Mouse (Mus musculus) heart, adult 2 months (tissue): ENCODE results near the gene Spock1. TPM values are rescaled to one million over a fixed set of nuclear protein-coding genes. Genes with fewer than 3 reads are reported as not detected.

Experiments used
- DNase-seq, 2 experiments: peaks; one replicate each; pipeline ENCODE4 v3.0.0; 2021
- H3K27ac ChIP-seq: fragments of 200-600 bp; 2 replicates; pipeline ENCODE4 v1.8.1; 2022
- H3K27me3 ChIP-seq: fragments of 200-500 bp; 2 replicates; pipeline ENCODE4 v1.6.1; 2012; ENCODE audit warnings: mild to moderate bottlenecking, low read length, inconsistent platforms, mixed read lengths; ENCODE audit not compliant: control insufficient read depth, insufficient read depth
- H3K36me3 ChIP-seq: fragments of 200-500 bp; 2 replicates; pipeline ENCODE4 v1.6.1; 2012; ENCODE audit warnings: low read length, inconsistent platforms; ENCODE audit not compliant: control insufficient read depth, insufficient read depth
- H3K4me1 ChIP-seq: fragments of 200-500 bp; 2 replicates; pipeline ENCODE4 v1.6.1; 2011; ENCODE audit warnings: low read length; ENCODE audit not compliant: control insufficient read depth, insufficient read depth
- H3K4me3 ChIP-seq: fragments of 200-600 bp; 2 replicates; pipeline ENCODE4 v1.8.1; 2022
- H3K79me2 ChIP-seq: fragments of 200-500 bp; replicated peaks from 2 replicates; pipeline ENCODE4 v1.6.1; 2012; ENCODE audit warnings: mild to moderate bottlenecking, inconsistent platforms, low read length, moderate library complexity, mixed read lengths; ENCODE audit not compliant: control insufficient read depth, insufficient read depth
- H3K9ac ChIP-seq: fragments of 200-500 bp; 2 replicates; pipeline ENCODE4 v1.6.1; 2012; ENCODE audit warnings: low read depth, mild to moderate bottlenecking, control low read depth, inconsistent platforms, low read length, mixed read lengths
- CTCF ChIP-seq: fragments of 200-600 bp; IDR thresholded peaks from 2 replicates; pipeline ENCODE4 v1.8.1; 2022; ENCODE audit warnings: antibody characterized with exemption, mild to moderate bottlenecking, moderate library complexity
- EP300 ChIP-seq: fragments of 200-500 bp; IDR thresholded peaks from 2 replicates; pipeline ENCODE4 v1.6.1; 2011; ENCODE audit warnings: low read depth, low read length, control low read depth; ENCODE audit not compliant: insufficient read depth
- POLR2A ChIP-seq: fragments of 200-500 bp; IDR thresholded peaks from 2 replicates; pipeline ENCODE4 v1.6.1; 2011; ENCODE audit warnings: mild to moderate bottlenecking, low read depth, low read length, control low read depth; ENCODE audit not compliant: insufficient read depth
- WGBS: fragments of 180-500 bp; shearing (Covaris S2); methylation state at CpG from one replicate; pipeline ENCODE4 v1.1.7; 2018; 5-methylcytosine and 5-hydroxymethylcytosine counted together
- intact Hi-C: fragments of 180-260 bp; cut with DNase I; formaldehyde crosslinking; loops from one replicate; pipeline ENCODE4 v1.15.1; 2025
- polyA plus RNA-seq: library from polyadenylated mRNA; depleted of rRNA; stranded (reverse); fragments of >200 nt; gene quantifications from 2 replicates; pipeline ENCODE4 v1.2.3, GENCODE M21; 2012
- total RNA-seq, 2 experiments: library from RNA; stranded (reverse); gene quantifications; 2 replicates each; pipeline ENCODE4 v1.2.3; 2021

Spock1 gene
- total and polyA plus RNA-seq, 3 experiments = 0.04 TPM; not detected in 2

- Histone ChIP-seq H3K27ac (no peak overlapping the region), H3K27me3 (no peaks in the 10 kb centered on the region), H3K4me3 (no peak overlapping the region), H3K4me1 (no peaks in the 10 kb centered on the region), H3K36me3 (no peaks in the 10 kb centered on the region), H3K9ac (no peak overlapping the region), H3K79me2 (no peaks in the 10 kb centered on the region)
- no peak for DNase-seq
- intact Hi-C loops = no loop called here
- WGBS = 66% methylated on average over 4 of the region's 4 CpGs
- TF ChIP-seq CTCF = no peak
- TF ChIP-seq POLR2A = no peak
- TF ChIP-seq EP300 = no peak
These were observed 29.5 kb upstream of the Spock1 start for GRCm38 (mm10) chr13:57937463-57938229.

- Histone ChIP-seq H3K36me3 (no peaks in the 10 kb centered on the region), H3K27ac (no peak overlapping the region), H3K9ac (no peak overlapping the region), H3K4me1 (no peaks in the 10 kb centered on the region), H3K4me3 (no peak overlapping the region), H3K27me3 (no peaks in the 10 kb centered on the region), H3K79me2 (no peaks in the 10 kb centered on the region)
- no peak for DNase-seq
- 91% methylated on average over 9 of the region's 9 CpGs for WGBS
- intact Hi-C loops = no loop called here
- no peak for TF ChIP-seq POLR2A
- no peak for TF ChIP-seq EP300
- no peak for TF ChIP-seq CTCF
These were observed 23.9 kb upstream of the Spock1 start for GRCm38 (mm10) chr13:57931998-57932397.

GRCm38 (mm10) chr13:57931376-57931775, 23.2 kb upstream of the Spock1 start:
- TF ChIP-seq POLR2A (no peak), CTCF (no peak), EP300 (no peak)
- WGBS = 64% methylated on average over 3 of the region's 3 CpGs
- no peaks in the 10 kb centered on the region for H3K79me2 ChIP-seq
- H3K27me3 ChIP-seq = no peaks in the 10 kb centered on the region
- no peaks in the 10 kb centered on the region for H3K36me3 ChIP-seq
- H3K27ac ChIP-seq = no peak overlapping the region
- no peaks in the 10 kb centered on the region for H3K4me1 ChIP-seq
- DNase-seq = no peak
- H3K4me3 ChIP-seq = no peak overlapping the region
- intact Hi-C loops = no loop called here
- H3K9ac ChIP-seq = no peak overlapping the region

- Histone ChIP-seq H3K27me3 (no peaks in the 10 kb centered on the region), H3K9ac (no peak overlapping the region), H3K79me2 (no peaks in the 10 kb centered on the region), H3K27ac (no peak overlapping the region), H3K36me3 (no peaks in the 10 kb centered on the region), H3K4me3 (no peak overlapping the region), H3K4me1 (no peaks in the 10 kb centered on the region)
- TF ChIP-seq EP300 (no peak), CTCF (no peak), POLR2A (no peak)
- no peak for DNase-seq
- 78% methylated on average over 5 of the region's 5 CpGs for WGBS
- intact Hi-C loops = no loop called here
These were observed 22.6 kb upstream of the Spock1 start for GRCm38 (mm10) chr13:57930720-57931119.

GRCm38 (mm10) chr13:57930283-57930682, 22.2 kb upstream of the Spock1 start:
- 64% methylated on average over 2 of the region's 2 CpGs for WGBS
- Histone ChIP-seq H3K4me1 (no peaks in the 10 kb centered on the region), H3K9ac (no peak overlapping the region), H3K79me2 (no peaks in the 10 kb centered on the region), H3K27ac (no peak overlapping the region), H3K27me3 (no peaks in the 10 kb centered on the region), H3K36me3 (no peaks in the 10 kb centered on the region), H3K4me3 (no peak overlapping the region)
- DNase-seq = no peak
- no peak for TF ChIP-seq CTCF
- TF ChIP-seq EP300 = no peak
- TF ChIP-seq POLR2A = no peak
- intact Hi-C loops = no loop called here

- Histone ChIP-seq H3K79me2 (no peaks in the 10 kb centered on the region), H3K27ac (no peak overlapping the region), H3K27me3 (no peaks in the 10 kb centered on the region), H3K4me1 (peaks cover 3% of the 10 kb centered on the region; the same call in 1 of the 2 replicates), H3K36me3 (no peaks in the 10 kb centered on the region), H3K9ac (no peak overlapping the region), H3K4me3 (no peak overlapping the region)
- 78% methylated on average over 4 of the region's 4 CpGs for WGBS
- intact Hi-C loops = no loop called here
- DNase-seq = no peak
- TF ChIP-seq CTCF (no peak), EP300 (no peak), POLR2A (no peak)
These were observed 11.8 kb upstream of the Spock1 start for GRCm38 (mm10) chr13:57919947-57920346.
